Mouse (Mus musculus) spleen, adult 2 months (tissue): ENCODE measurements at regions not wholly inside any gene's neighbourhood (a gene's known extent, or its start where the extent isn't known, plus 50 kb on each side); places are given as distances from the start of the nearest gene placed in this dataset.

Experiments
- CTCF ChIP-seq: fragments of 200-500 bp; IDR thresholded peaks from 2 replicates; pipeline ENCODE4 v1.5.1; 2011; ENCODE audit warnings: mild to moderate bottlenecking, inconsistent platforms; ENCODE audit not compliant: insufficient read depth, insufficient read length, insufficient replicate concordance; ENCODE audit errors: extremely low read depth
- POLR2A ChIP-seq: fragments of 200-500 bp; IDR thresholded peaks from 2 replicates; pipeline ENCODE4 v1.6.1; 2011; ENCODE audit warnings: low read depth, low read length, inconsistent platforms

DNA sequence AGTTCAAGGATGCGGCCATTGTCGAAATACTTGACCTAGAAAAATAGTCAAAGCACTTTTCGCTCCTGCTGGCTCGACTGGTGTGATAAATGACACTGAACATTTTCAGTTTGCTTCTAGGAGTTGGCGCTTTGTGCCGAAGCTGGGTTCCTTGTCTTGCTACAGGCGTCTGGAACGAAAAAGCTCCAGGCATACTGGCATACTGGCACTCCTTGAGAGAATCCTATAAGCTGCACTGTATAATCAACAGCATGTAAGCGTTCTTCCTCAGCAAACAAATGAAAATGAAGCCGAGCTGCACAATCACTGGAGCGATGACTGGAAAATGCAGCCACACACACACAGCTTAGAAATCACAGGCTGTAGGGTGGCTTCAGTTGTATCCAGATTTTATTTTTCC, 464.9 kb upstream of the Gm10295 start:
- no peak for TF ChIP-seq CTCF
- TF ChIP-seq POLR2A = no peak
